Mouse (Mus musculus) midbrain, embryonic 10.5 days (tissue): ENCODE measurements around the gene Shc2. TPM values are rescaled to one million over a fixed set of nuclear protein-coding genes. Genes with fewer than 3 reads are reported as not detected.

ENCODE experiments used
- DNase-seq: peaks from one replicate; pipeline ENCODE4 v3.0.0-alpha.2; 2017; ENCODE audit warnings: low spot score
- H3K27ac ChIP-seq: fragments of 300-500 bp; sonication (generic); replicated peaks from 2 replicates; pipeline ENCODE4 v1.5.1; 2016; ENCODE audit warnings: mild to moderate bottlenecking
- H3K27me3 ChIP-seq: fragments of 300-500 bp; sonication (generic); 2 replicates; pipeline ENCODE4 v1.6.1; 2016; ENCODE audit warnings: low read depth, mild to moderate bottlenecking; ENCODE audit not compliant: poor library complexity, severe bottlenecking
- H3K36me3 ChIP-seq: fragments of 300-500 bp; sonication (generic); 2 replicates; pipeline ENCODE4 v1.6.1; 2016; ENCODE audit warnings: mild to moderate bottlenecking, moderate library complexity
- H3K4me1 ChIP-seq: fragments of 300-500 bp; sonication (generic); 2 replicates; pipeline ENCODE4 v1.6.1; 2016
- H3K4me3 ChIP-seq: fragments of 300-500 bp; sonication (generic); 2 replicates; pipeline ENCODE4 v1.5.1; 2016; ENCODE audit warnings: mild to moderate bottlenecking, moderate library complexity
- H3K9me3 ChIP-seq: fragments of 300-500 bp; sonication (generic); replicated peaks from 2 replicates; pipeline ENCODE4 v1.6.1; 2016; ENCODE audit warnings: mild to moderate bottlenecking
- WGBS: fragments of 180-500 bp; shearing (Covaris S2); methylation state at CpG from one replicate; pipeline ENCODE4 v1.1.7; 2016; 5-methylcytosine and 5-hydroxymethylcytosine counted together
- polyA plus RNA-seq: library from polyadenylated mRNA; unstranded; fragments of >200 nt; fragmentation: Nextera tagmentation; extraction: Ambion mirVana; gene quantifications from 2 replicates; pipeline ENCODE4 v1.2.1, GENCODE M21; 2016

The Shc2 gene
- polyA plus RNA-seq, 1 experiment from 2014 or later: 18.5 TPM

DNA sequence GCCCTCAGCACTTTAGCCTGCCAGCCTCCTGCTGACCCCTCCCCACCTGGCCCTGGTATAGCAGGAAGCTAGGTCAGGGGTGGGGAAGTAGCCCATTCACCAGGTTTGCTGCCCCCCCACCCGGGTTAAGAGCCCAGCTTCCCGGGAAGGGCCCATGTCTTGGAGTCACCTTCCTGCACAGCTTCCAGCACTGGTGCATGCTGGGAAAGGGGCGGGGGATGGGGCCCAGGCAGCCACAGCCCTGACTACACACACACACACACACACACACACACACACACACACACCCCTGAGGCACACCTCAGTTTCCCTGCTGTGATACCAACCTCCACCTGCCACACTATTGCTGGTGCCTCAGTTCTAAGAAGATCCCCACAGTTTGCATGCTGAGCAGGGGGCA is 24.1 kb upstream of the Shc2 start:
- H3K36me3 ChIP-seq: no peaks in the 10 kb centered on the region
- 48% methylated on average over 3 of the region's 3 CpGs for WGBS

DNA sequence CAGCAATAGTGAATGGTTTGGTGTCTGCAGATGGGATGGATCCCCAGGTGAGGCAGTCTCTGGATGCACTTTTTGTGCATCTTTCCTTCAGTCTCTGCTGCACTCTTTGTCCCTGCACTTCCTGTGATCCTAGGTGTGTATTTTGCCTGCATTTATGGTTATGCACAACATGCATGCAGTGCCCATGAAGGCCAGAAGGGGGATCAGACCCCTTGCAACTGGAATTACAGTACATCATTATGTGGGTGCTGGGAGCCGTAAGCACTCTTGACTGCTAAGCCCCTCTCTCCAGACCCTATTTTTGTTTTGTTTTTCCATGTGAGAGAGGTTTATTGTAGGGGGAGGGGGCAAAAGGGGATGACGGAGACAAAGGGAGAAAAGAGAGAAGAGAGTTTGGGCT is 22.6 kb upstream of the Shc2 start:
- no peak for DNase-seq
- Histone ChIP-seq H3K27ac (no peak overlapping the region), H3K36me3 (no peaks in the 10 kb centered on the region), H3K9me3 (no peaks in the 10 kb centered on the region), H3K4me3 (no peak overlapping the region), H3K27me3 (0 out of 2 replicates have a peak, but pooled peaks cover 1% of the 10 kb centered on the region), H3K4me1 (peaks cover 23% of the 10 kb centered on the region)
- WGBS: 81% methylated on average over 2 of the region's 2 CpGs

More for the DNA sequence above, 24.1 kb upstream of the Shc2 start:
- H3K27me3 ChIP-seq: 0 out of 2 replicates have a peak, but pooled peaks cover 5% of the 10 kb centered on the region
- H3K4me3 ChIP-seq: no peak overlapping the region
- no peak for DNase-seq
- peaks cover 19% of the 10 kb centered on the region for H3K4me1 ChIP-seq
- no peak overlapping the region; the same call in 1 of the 2 replicates for H3K27ac ChIP-seq
- H3K9me3 ChIP-seq: no peaks in the 10 kb centered on the region

DNA sequence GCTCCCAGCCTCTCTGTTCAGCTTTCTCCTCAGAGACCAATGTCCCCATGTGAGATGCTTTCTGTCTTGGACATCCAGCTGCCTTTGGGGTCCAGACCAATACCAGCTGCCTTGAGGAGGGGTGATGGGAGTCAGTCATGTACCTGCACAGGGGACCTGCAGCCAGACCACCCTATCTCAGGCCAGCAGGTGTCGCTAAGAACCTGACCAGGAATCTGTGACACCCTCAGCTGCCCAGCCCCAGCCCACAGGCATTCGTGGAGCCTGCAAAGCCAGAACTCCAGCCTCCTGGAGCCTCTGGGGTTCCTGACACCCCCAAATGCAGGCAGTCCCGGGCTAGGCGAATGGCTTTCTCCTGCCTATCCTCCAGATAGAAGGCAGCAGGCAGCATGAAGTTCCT is 21.1 kb upstream of the Shc2 start:
- no peak overlapping the region for H3K4me3 ChIP-seq
- H3K27ac ChIP-seq: no peak overlapping the region
- no peaks in the 10 kb centered on the region for H3K27me3 ChIP-seq
- 21% methylated on average over 4 of the region's 4 CpGs for WGBS
- H3K36me3 ChIP-seq: no peaks in the 10 kb centered on the region
- peaks cover 30% of the 10 kb centered on the region for H3K4me1 ChIP-seq
- DNase-seq: no peak
- no peaks in the 10 kb centered on the region for H3K9me3 ChIP-seq

DNA sequence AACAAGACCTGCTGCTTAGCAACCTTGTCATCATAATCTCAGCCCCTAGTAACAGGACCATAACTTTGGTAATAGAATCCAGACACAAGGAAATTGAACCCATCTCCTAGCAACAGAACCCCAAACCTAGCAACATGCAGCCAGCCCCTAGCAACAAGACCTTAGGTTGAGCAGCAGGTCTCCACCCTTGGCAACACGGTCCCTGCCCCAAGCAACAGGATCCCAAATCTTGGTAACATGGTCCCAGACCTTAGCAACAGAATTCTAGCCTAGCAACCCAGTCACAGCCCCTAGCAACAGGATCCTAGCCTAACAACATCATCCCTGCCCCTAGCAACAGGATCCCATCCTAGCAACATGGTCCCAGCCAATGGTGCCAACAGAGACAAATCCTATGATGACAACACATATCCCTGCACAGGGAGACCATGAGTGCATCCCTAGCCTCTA is 17.3 kb upstream of the Shc2 start:
- WGBS: 11% methylated on average over 1 of the region's 1 CpGs
- DNase-seq: peak; percentile 78
- Histone ChIP-seq H3K4me1 (peaks cover 19% of the 10 kb centered on the region), H3K4me3 (no peak overlapping the region), H3K27ac (no peak overlapping the region), H3K27me3 (0 out of 2 replicates have a peak, but pooled peaks cover 6% of the 10 kb centered on the region), H3K9me3 (no peaks in the 10 kb centered on the region), H3K36me3 (no peaks in the 10 kb centered on the region)

DNA sequence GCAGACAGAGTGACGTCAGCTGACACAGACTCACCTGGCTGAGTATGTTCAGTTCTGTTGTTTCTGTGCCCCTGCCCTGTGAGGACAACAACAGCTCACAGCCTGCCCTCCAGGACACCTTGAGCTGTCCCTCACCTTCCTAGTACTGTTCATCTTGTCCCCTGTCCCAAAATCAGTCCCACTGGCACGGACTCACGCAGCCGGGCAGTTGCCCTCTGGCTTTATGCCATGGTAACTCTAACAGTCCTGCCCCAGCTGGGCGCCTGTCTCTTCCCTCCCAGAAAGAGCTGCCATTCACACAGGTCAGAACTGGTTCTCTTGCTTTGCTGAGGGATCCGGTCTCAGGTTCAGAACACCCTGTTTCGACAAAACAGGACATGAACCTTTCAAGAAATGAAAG is 15.1 kb upstream of the Shc2 start:
- WGBS: 88% methylated on average over 7 of the region's 7 CpGs
- DNase-seq: no peak
- Histone ChIP-seq H3K9me3 (no peaks in the 10 kb centered on the region), H3K4me1 (peaks cover 19% of the 10 kb centered on the region), H3K36me3 (no peaks in the 10 kb centered on the region), H3K4me3 (no peak overlapping the region), H3K27me3 (0 out of 2 replicates have a peak, but pooled peaks cover 6% of the 10 kb centered on the region), H3K27ac (no peak overlapping the region)

DNA sequence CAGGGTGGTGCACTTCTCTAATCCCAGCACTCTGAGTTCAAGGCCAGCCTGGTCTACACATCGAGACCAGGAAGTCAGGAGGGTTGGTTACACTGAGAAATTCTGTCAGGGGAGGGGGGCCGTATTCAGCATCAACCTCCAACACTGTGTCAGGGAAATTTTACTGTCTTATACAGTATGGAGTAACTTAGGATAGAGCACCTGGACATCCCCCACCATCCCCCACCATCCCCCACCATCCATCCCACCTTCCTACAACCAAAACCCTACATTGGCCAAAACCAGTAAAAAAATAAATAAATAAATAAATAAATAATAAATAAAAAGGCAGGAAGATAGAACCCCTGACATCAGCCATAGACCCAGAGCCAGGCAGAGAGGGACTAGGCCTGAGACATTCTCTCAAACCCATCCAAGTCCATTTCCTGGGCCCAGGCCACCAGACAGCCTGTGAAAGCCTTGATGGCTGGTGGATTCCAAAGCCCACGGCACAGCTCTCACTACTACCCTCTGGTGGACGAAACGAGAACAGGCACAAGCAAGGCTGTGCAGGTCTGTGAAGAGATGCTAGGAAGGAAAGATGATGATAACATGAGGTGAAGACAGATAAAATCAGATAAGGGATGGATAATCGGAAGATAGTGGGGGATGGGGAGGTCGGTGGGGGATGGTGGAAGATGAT is 11.5 kb upstream of the Shc2 start:
- H3K27me3 ChIP-seq: 0 out of 2 replicates have a peak, but pooled peaks cover 6% of the 10 kb centered on the region
- WGBS: 33% methylated on average over 7 of the region's 7 CpGs
- DNase-seq: peak; percentile 72
- H3K27ac ChIP-seq: no peak overlapping the region
- H3K9me3 ChIP-seq: no peaks in the 10 kb centered on the region
- H3K4me1 ChIP-seq: peaks cover 5% of the 10 kb centered on the region
- no peak overlapping the region for H3K4me3 ChIP-seq
- H3K36me3 ChIP-seq: no peaks in the 10 kb centered on the region

DNA sequence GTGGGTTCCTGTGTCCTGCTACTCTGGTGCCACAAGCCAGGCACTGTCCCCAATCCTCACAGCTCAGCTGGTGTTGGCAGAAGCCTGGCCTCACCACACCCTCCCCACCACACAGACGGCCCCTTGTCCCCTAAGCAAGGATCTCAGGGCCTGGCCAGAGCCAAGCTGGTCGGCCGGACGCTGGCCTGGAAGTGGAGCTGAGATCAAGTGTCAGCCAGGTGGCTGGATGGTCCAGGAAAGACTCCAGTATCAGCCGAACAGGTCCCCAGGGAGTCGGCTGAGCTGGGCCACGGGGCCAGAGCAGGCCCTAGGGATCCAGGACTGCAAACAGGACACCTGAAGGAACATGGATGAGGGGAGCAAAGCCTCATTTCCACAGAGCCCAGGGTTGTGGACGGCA is 8.0 kb upstream of the Shc2 start, which contains the start of gene Odf3l2:
Gene Odf3l2, minus strand, starts transcription at position 28 of the 400 bp plus-strand sequence.
- Histone ChIP-seq H3K27ac (no peak within 1 kb of the TSS; the same call in 1 of the 2 replicates), H3K27me3 (peaks cover 1% of the 10 kb centered on the region), H3K36me3 (no peaks in the 10 kb centered on the region), H3K4me3 (no peak within 1 kb of the TSS), H3K9me3 (no peaks in the 10 kb centered on the region), H3K4me1 (no peaks in the 10 kb centered on the region)
- DNase-seq: no peak
- 77% methylated on average over 8 of the region's 8 CpGs for WGBS

DNA sequence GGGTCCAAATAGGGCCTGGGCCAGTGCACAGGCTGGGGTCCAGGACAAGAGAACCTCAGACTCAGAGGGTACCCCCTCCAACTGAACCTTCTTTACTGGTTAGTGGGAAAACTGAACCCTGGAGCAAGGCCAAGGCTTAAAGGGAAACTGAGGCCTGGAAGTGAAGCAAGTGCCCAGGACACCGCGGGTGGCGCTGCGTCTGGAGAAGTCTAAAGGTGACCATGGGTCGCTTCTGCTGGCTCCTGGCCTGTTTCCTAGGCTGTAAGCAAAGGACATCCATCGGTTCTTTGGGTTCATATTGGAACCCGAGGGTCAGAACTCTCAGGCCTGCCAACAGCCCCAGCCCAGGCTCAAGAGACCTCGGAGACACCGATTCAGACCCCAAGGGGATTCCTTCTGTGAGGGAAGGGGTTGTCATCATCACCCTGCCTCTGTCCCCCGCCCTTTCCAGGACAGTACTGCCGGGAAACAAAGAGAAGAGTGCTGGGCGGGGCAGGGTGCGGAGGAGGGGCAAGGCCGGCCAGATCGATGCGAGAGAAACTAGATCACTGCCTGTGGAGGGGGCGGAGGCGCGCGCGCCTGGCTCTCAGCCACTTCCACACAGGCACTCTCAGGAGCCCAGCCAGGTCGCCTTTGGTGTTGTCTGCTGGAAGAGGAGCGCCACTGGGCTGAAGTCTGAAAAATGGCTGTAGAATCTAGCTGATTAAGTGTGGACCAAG is 927 bp upstream of the Shc2 start:
- Histone ChIP-seq H3K4me3 (peak overlapping the region; percentile 91), H3K9me3 (no peaks in the 10 kb centered on the region), H3K27me3 (peaks cover 46% of the 10 kb centered on the region), H3K4me1 (peaks cover 55% of the 10 kb centered on the region), H3K27ac (peak overlapping the region; percentile 92), H3K36me3 (no peaks in the 10 kb centered on the region)
- peak; percentile 73 for DNase-seq
- 4% methylated on average over 23 of the region's 23 CpGs for WGBS

DNA sequence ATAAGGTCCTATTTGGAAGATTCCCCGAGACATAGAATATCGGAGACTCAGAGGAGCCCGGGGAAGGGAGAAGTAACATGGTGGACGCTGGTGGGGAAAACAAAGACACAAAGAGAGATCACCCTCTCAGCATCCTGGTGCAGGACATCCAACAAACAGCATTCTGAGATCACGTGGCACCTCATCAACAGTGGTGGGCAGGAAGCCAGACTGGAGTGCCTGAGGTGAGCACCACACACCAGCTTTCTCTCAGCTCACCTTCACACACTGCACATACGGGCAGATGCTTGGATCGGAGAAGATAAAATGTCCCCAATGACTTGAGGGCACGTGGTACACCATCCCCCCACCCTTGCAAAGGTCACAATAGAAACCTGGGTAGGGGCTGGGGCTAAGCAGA is 1.4 kb downstream of the Shc2 start:
- no peaks in the 10 kb centered on the region for H3K9me3 ChIP-seq
- 85% methylated on average over 8 of the region's 8 CpGs for WGBS
- peak overlapping the region; percentile 91 for H3K4me3 ChIP-seq
- peaks cover 58% of the 10 kb centered on the region for H3K4me1 ChIP-seq
- H3K36me3 ChIP-seq: no peaks in the 10 kb centered on the region
- H3K27me3 ChIP-seq: peaks cover 46% of the 10 kb centered on the region
- no peak for DNase-seq
- peak overlapping the region; percentile 92; the same call in 1 of the 2 replicates for H3K27ac ChIP-seq

DNA sequence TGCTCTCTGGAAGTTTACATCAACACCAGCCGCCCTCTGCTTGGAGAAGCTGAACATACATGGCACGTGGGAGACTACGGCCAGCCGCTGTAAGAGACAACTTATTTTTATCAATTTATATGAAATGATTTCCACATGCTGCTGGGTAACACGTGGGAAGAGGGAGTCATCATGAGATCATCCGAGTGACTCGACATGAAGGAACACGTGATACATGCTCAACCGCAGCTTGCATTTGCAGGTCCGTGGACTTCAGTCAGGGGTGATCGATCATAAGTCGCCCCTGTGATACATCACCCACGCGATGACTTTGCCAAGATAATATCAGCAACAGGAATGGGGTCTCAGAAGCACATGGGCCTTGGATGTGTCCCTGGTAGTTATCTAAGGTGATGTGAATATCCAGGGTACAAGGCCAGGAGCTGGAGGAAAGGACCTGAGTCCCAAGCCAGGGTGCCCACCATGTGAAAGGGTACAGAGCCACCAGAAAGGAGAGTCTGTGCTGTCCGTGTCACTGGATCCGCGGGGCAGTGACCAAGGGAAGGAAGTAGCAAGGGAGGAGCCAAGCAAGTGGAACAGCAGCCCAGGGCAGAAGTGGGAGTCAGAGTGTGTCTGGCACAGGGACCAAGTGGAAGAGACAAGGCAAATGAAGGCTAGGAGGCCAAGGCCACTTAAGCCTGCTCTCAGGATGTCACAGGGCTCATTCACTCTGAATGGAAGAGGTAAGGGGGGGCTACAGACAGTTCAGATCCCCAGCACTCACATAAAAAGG is 4.5 kb downstream of the Shc2 start:
- peaks cover 36% of the 10 kb centered on the region for H3K4me1 ChIP-seq
- no peak overlapping the region for H3K4me3 ChIP-seq
- H3K36me3 ChIP-seq: peaks cover 4% of the 10 kb centered on the region; the same call in 1 of the 2 replicates
- no peak overlapping the region for H3K27ac ChIP-seq
- no peak for DNase-seq
- H3K27me3 ChIP-seq: peaks cover 19% of the 10 kb centered on the region
- no peaks in the 10 kb centered on the region for H3K9me3 ChIP-seq
- WGBS: 88% methylated on average over 17 of the region's 17 CpGs

DNA sequence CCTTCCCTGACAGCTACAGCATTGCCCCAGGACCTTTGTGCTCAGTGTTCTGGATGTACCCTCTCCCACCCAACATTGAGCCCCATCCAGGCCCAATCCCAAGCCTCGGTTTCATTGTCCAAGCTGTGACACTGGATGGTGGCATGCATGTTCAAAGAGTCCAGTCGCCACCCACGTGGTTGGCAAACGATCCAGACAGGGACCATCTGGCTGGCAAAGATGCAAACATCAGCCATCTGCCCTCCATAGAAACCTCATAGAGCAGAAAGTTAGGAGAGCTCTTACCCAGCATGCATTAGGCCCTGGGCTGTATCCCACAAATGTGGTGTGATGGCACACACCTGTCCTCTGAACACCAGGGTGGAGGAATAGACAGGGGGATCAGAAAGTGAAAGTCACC is 6.3 kb downstream of the Shc2 start:
- H3K27ac ChIP-seq: no peak overlapping the region
- peaks cover 21% of the 10 kb centered on the region for H3K4me1 ChIP-seq
- H3K9me3 ChIP-seq: no peaks in the 10 kb centered on the region
- 85% methylated on average over 4 of the region's 4 CpGs for WGBS
- H3K27me3 ChIP-seq: peaks cover 2% of the 10 kb centered on the region; the same call in 1 of the 2 replicates
- peaks cover 9% of the 10 kb centered on the region; the same call in 1 of the 2 replicates for H3K36me3 ChIP-seq
- H3K4me3 ChIP-seq: no peak overlapping the region
- DNase-seq: no peak

DNA sequence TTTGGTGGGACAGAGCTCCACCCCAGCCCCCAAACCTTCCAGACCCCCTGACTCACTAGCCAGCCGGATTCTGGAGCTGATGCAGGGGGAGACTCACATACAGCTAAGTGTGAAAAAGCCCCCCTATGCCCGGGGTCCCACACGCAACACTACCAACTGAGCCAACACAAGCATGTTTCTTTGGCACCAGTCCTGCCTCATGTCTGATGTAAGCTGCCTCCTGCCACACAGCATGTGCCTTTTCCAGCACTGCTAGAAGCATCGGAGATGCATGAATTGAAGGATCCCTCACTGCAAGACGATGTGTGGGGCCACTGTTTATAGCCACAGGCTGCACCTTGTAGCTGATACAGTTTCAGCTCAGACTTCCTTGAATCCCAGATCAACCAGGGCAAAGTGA is 9.3 kb downstream of the Shc2 start:
- Histone ChIP-seq H3K36me3 (peaks cover 21% of the 10 kb centered on the region), H3K4me3 (no peak overlapping the region), H3K27me3 (no peaks in the 10 kb centered on the region), H3K9me3 (no peaks in the 10 kb centered on the region), H3K4me1 (peaks cover 5% of the 10 kb centered on the region; the same call in 1 of the 2 replicates), H3K27ac (no peak overlapping the region)
- 86% methylated on average over 5 of the region's 5 CpGs for WGBS
- no peak for DNase-seq
